8 mouse cellular contexts compared by ENCODE assay signal in genomic region chr4:137388983-137389382, GRCm38 (mm10). TPM values are rescaled to one million over a fixed set of nuclear protein-coding genes. Genes with fewer than 3 reads are reported as not detected.
DNase-seq lines count a peak whose midpoint lies in the region; ATAC-seq and TF ChIP-seq lines count a peak whose summit lies in the region.

No protein-coding gene starts in this region.

- no peaks in the 10 kb centered on the region for H3K9me3 ChIP-seq in hindbrain, embryonic 12.5 days (replicated peaks)
- no peaks in the 10 kb centered on the region for H3K9me3 ChIP-seq in limb, embryonic 15.5 days
- H3K9me3 ChIP-seq in neural tube, embryonic 14.5 days (ENCODE audit: control insufficient read depth, low read length), result no peaks in the 10 kb centered on the region

- peaks cover 11% of the 10 kb centered on the region; the same call in 1 of the 2 replicates for H3K4me1 ChIP-seq in bone marrow macrophage, adult 2 months (ENCODE audit: control insufficient read depth, insufficient read depth, low read length)
- peaks cover 9% of the 10 kb centered on the region for H3K4me1 ChIP-seq in hindbrain, embryonic 12.5 days
- peaks cover 12% of the 10 kb centered on the region for H3K4me1 ChIP-seq in limb, embryonic 15.5 days
- H3K4me1 ChIP-seq in neural tube, embryonic 14.5 days (ENCODE audit: control insufficient read depth, insufficient read depth, low read length), result peaks cover 9% of the 10 kb centered on the region

- peak overlapping the region; percentile 97 for H3K27ac ChIP-seq in bone marrow macrophage, adult 2 months (ENCODE audit: insufficient read depth, low read depth, low read length)
- no peak overlapping the region for H3K27ac ChIP-seq in hindbrain, embryonic 12.5 days
- H3K27ac ChIP-seq in limb, embryonic 15.5 days, result peak overlapping the region; percentile 91
- H3K27ac ChIP-seq in neural tube, embryonic 14.5 days (ENCODE audit: low read depth, low read length), result peak overlapping the region; percentile 88

- H3K4me2 ChIP-seq in hindbrain, embryonic 12.5 days (replicated peaks), result peak overlapping the region; percentile 92
- H3K4me2 ChIP-seq in limb, embryonic 15.5 days, result peak overlapping the region; percentile 61
- peak overlapping the region; percentile 85 for H3K4me2 ChIP-seq in neural tube, embryonic 14.5 days (ENCODE audit: low read depth, low read length)

- peak; percentile 30 to 50 for DNase-seq in cerebellum, postnatal 10 days
- no peak for DNase-seq in cerebellum, adult 11-12 months
- no peak for DNase-seq in thymus, postnatal 14 days
- DNase-seq in right cerebral cortex, adult 18-20 months, result no peak

- no peak for ATAC-seq in hindbrain, embryonic 12.5 days (ENCODE audit: low FRiP score)
- ATAC-seq in limb, embryonic 15.5 days (ENCODE audit: insufficient number of reproducible peaks, low FRiP score, low TSS enrichment, low read depth), result no peak
- peak; percentile 29; the same call in 1 of the 2 replicates for ATAC-seq in neural tube, embryonic 14.5 days (ENCODE audit: low read depth)

- no peaks in the 10 kb centered on the region for H3K36me3 ChIP-seq in hindbrain, embryonic 12.5 days
- H3K36me3 ChIP-seq in limb, embryonic 15.5 days, result peaks cover 5% of the 10 kb centered on the region; the same call in 1 of the 2 replicates
- H3K36me3 ChIP-seq in neural tube, embryonic 14.5 days (ENCODE audit: control insufficient read depth, insufficient read depth, low read length), result no peaks in the 10 kb centered on the region

- H3K9ac ChIP-seq in hindbrain, embryonic 12.5 days, result peak overlapping the region; percentile 85; the same call in 1 of the 2 replicates
- peak overlapping the region; percentile 85; the same call in 1 of the 2 replicates for H3K9ac ChIP-seq in limb, embryonic 15.5 days
- H3K9ac ChIP-seq in neural tube, embryonic 14.5 days (replicated peaks; ENCODE audit: low read depth, low read length), result peak overlapping the region; percentile 70; the same call in 1 of the 2 replicates

- TF ChIP-seq CTCF in bone marrow macrophage, adult 2 months (IDR thresholded peaks at IDR 0.05; ENCODE audit: low read depth, low read length), result no peak

- TF ChIP-seq POLR2A in bone marrow macrophage, adult 2 months (IDR thresholded peaks at IDR 0.05; ENCODE audit: borderline replicate concordance, low read depth, low read length), result no peak

- H3K4me3 ChIP-seq in bone marrow macrophage, adult 2 months (ENCODE audit: insufficient read depth, low read length), result peak overlapping the region; percentile 89
- H3K4me3 ChIP-seq in hindbrain, embryonic 12.5 days, result peak overlapping the region; percentile 80
- peak overlapping the region; percentile 86 for H3K4me3 ChIP-seq in limb, embryonic 15.5 days
- peak overlapping the region; percentile 57 for H3K4me3 ChIP-seq in neural tube, embryonic 14.5 days (ENCODE audit: low read depth, low read length)

- WGBS in hindbrain, embryonic 12.5 days, result 44% methylated on average over 6 of the region's 6 CpGs
- 38% methylated on average over 6 of the region's 6 CpGs for WGBS in limb, embryonic 15.5 days
- WGBS in neural tube, embryonic 14.5 days, result 49% methylated on average over 6 of the region's 6 CpGs

- H3K27me3 ChIP-seq in hindbrain, embryonic 12.5 days, result no peaks in the 10 kb centered on the region
- no peaks in the 10 kb centered on the region for H3K27me3 ChIP-seq in limb, embryonic 15.5 days
- H3K27me3 ChIP-seq in neural tube, embryonic 14.5 days (ENCODE audit: control insufficient read depth, insufficient read depth, low read length), result no peaks in the 10 kb centered on the region

RNA-seq across cellular contexts. Expression of gene Cela3a, which starts 20.6 kb away (rescaled TPM):
- polyA plus RNA-seq in bone marrow macrophage, adult 2 months (2012; ENCODE audit: insufficient read depth, insufficient read length, missing spikeins), result not detected in 2 replicates
- polyA plus RNA-seq in hindbrain, embryonic 12.5 days (2016; fragmentation: Nextera tagmentation; extraction: Ambion mirVana), result not detected in 2 replicates
- not detected in 2 replicates for polyA plus RNA-seq in limb, embryonic 15.5 days (2015; fragmentation: Nextera tagmentation; extraction: Ambion mirVana)
- polyA plus RNA-seq in neural tube, embryonic 14.5 days (2014; fragmentation: Nextera tagmentation; extraction: Ambion mirVana), result not detected in 2 replicates

RNA-seq across cellular contexts. Expression of gene Cdc42, which starts 31.5 kb away (rescaled TPM):
- 937 and 962 TPM in 2 replicates for polyA plus RNA-seq in bone marrow macrophage, adult 2 months (2012; ENCODE audit: insufficient read depth, insufficient read length, missing spikeins)
- polyA plus RNA-seq in hindbrain, embryonic 12.5 days (2016; fragmentation: Nextera tagmentation; extraction: Ambion mirVana), result 666 and 694 TPM in 2 replicates
- polyA plus RNA-seq in limb, embryonic 15.5 days (2015; fragmentation: Nextera tagmentation; extraction: Ambion mirVana), result 721 and 737 TPM in 2 replicates
- 997 and 1,001 TPM in 2 replicates for polyA plus RNA-seq in neural tube, embryonic 14.5 days (2014; fragmentation: Nextera tagmentation; extraction: Ambion mirVana)

RNA-seq across cellular contexts. Expression of gene Cela3b, which starts 41.4 kb away (rescaled TPM):
- polyA plus RNA-seq in bone marrow macrophage, adult 2 months (2012; ENCODE audit: insufficient read depth, insufficient read length, missing spikeins), result not detected in 2 replicates
- polyA plus RNA-seq in hindbrain, embryonic 12.5 days (2016; fragmentation: Nextera tagmentation; extraction: Ambion mirVana), result not detected in 2 replicates
- 0.70 TPM in 1 of 2 replicates, not detected in the other for polyA plus RNA-seq in limb, embryonic 15.5 days (2015; fragmentation: Nextera tagmentation; extraction: Ambion mirVana)
- polyA plus RNA-seq in neural tube, embryonic 14.5 days (2014; fragmentation: Nextera tagmentation; extraction: Ambion mirVana), result not detected in 2 replicates

Comparison
In these comparisons a context has a peak if more than half of its experiments do, and no peak if none do; other contexts are left out.
1. DNase-seq: peak in cerebellum, postnatal 10 days (2 of 2); none in cerebellum, adult 11-12 months (single experiment), thymus, postnatal 14 days (single experiment) and right cerebral cortex, adult 18-20 months (single experiment).
2. Peak in every context shown above with its lines, with median percentiles within 50 percentile points of each other: H3K4me3 ChIP-seq, H3K4me2 ChIP-seq and H3K9ac ChIP-seq.